Mouse (Mus musculus) bone marrow, adult 2 months (tissue): Measurements from ENCODE around the gene Exosc5. TPM values are rescaled to one million over a fixed set of nuclear protein-coding genes. Genes with fewer than 3 reads are reported as not detected.

Source experiments
- H3K27ac ChIP-seq: fragments of 200-500 bp; 2 replicates; pipeline ENCODE4 v1.5.1; 2012; ENCODE audit warnings: low read depth, mild to moderate bottlenecking, control low read depth, inconsistent platforms, low read length; ENCODE audit not compliant: control insufficient read depth, poor library complexity, insufficient read depth
- H3K4me1 ChIP-seq: fragments of 200-500 bp; 2 replicates; pipeline ENCODE4 v1.6.1; 2011; ENCODE audit warnings: low read length; ENCODE audit not compliant: control insufficient read depth, insufficient read depth
- H3K4me3 ChIP-seq: fragments of 200-500 bp; replicated peaks from 2 replicates; pipeline ENCODE3; 2011; ENCODE audit warnings: mild to moderate bottlenecking, low read depth, low read length, control low read depth; ENCODE audit not compliant: control insufficient read depth
- CTCF ChIP-seq: fragments of 200-500 bp; IDR thresholded peaks from 2 replicates; pipeline ENCODE4 v1.5.1; 2011; ENCODE audit warnings: low read length, control low read depth; ENCODE audit not compliant: control insufficient read depth, insufficient read depth
- POLR2A ChIP-seq: fragments of 200-500 bp; IDR thresholded peaks from 2 replicates; pipeline ENCODE4 v1.6.1; 2011; ENCODE audit warnings: low read depth, mild to moderate bottlenecking, control low read depth, low read length, borderline replicate concordance; ENCODE audit not compliant: control insufficient read depth
- WGBS: fragments of 180-500 bp; shearing (Covaris S2); methylation state at CpG from one replicate; pipeline ENCODE4 v1.1.7; 2018; 5-methylcytosine and 5-hydroxymethylcytosine counted together
- polyA plus RNA-seq: library from polyadenylated mRNA; stranded (reverse); fragments of >200 nt; gene quantifications from 2 replicates; pipeline ENCODE4 v1.2.4, GENCODE M21; 2011; ENCODE audit warnings: low replicate concordance; ENCODE audit not compliant: missing spikeins, insufficient read depth, insufficient read length

Exosc5 gene
- polyA plus RNA-seq, 1 experiment = 39.8 TPM

GRCm38 (mm10) chr7:25618865-25619721, 39.9 kb upstream of the Exosc5 start, which contains the start of gene Dmac2:
Gene Dmac2 (plus strand): TSS chr7:25619414.
- H3K4me1 ChIP-seq = no peaks in the 10 kb centered on the region
- H3K27ac ChIP-seq = peak within 1 kb of the TSS; percentile 23
- no peak for TF ChIP-seq CTCF
- peak; percentile 47; the same call in 1 of the 2 replicates for TF ChIP-seq POLR2A
- peak within 1 kb of the TSS; percentile 61 for H3K4me3 ChIP-seq
- WGBS = 1% methylated on average over 53 of the region's 53 CpGs

- H3K4me1 ChIP-seq = no peaks in the 10 kb centered on the region
- peak overlapping the region; percentile 61 for H3K4me3 ChIP-seq
- WGBS = 18% methylated on average over 5 of the region's 5 CpGs
- peak overlapping the region; percentile 23; the same call in 1 of the 2 replicates for H3K27ac ChIP-seq
- TF ChIP-seq POLR2A = no peak
- no peak for TF ChIP-seq CTCF
Observed at GRCm38 (mm10) chr7:25619722-25619991, 39.3 kb upstream of the Exosc5 start.

DNA sequence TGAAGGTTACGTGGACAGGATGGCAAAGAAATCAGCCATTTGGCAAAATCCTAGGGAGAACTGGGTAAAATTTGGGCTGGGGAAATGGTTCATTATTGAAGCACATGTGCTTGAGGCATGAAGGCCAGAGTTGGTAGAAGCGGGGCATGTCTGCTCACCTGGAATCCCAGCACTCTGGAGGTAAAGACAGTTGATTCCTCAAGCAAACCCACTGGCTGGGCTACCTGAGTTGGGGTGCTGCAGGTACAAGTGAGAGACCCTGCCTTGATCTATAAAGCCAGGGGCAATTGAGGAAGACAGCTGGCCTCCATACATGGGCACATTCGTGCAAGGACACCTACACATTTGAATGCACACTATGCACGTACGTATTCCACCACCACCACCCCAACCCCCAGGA, 38.9 kb upstream of the Exosc5 start:
- no peak overlapping the region for H3K4me3 ChIP-seq
- 84% methylated on average over 5 of the region's 5 CpGs for WGBS
- H3K4me1 ChIP-seq = no peaks in the 10 kb centered on the region
- TF ChIP-seq CTCF (no peak), POLR2A (no peak)
- no peak overlapping the region for H3K27ac ChIP-seq

- Histone ChIP-seq H3K27ac (no peak overlapping the region), H3K4me3 (no peak overlapping the region), H3K4me1 (no peaks in the 10 kb centered on the region)
- WGBS = 89% methylated on average over 11 of the region's 11 CpGs
- TF ChIP-seq CTCF (no peak), POLR2A (0 out of 2 replicates have a peak, but pooled peaks have one; percentile 13)
Observed at GRCm38 (mm10) chr7:25620751-25621150, 38.2 kb upstream of the Exosc5 start.

- H3K4me3 ChIP-seq = no peak overlapping the region
- H3K4me1 ChIP-seq = no peaks in the 10 kb centered on the region; the same call in 1 of the 2 replicates
- WGBS = 85% methylated on average over 11 of the region's 11 CpGs
- no peak overlapping the region for H3K27ac ChIP-seq
- TF ChIP-seq CTCF (no peak), POLR2A (no peak)
Observed at GRCm38 (mm10) chr7:25623857-25624370, 35.0 kb upstream of the Exosc5 start.

DNA sequence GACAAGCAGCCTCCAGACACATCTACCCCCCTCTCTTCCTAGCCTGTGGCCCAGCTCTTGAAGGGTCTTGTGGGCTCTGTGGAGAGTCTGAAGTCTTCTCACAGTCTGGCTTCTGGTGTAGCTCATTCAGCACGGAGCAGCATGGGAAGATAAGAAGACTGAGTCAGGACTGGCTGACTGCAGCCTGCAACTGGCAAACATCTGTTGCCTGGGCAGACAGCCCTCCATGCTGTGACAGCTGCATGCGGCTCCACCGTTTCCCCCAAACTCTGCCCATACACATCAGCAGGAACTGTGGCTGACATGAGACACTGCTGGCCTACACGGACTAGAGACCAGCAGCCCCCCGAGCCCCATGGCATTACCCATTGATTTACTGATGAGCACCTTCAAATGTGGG, 34.1 kb upstream of the Exosc5 start:
- no peak for TF ChIP-seq POLR2A
- no peak for TF ChIP-seq CTCF
- Histone ChIP-seq H3K27ac (peak overlapping the region; percentile 30; the same call in 1 of the 2 replicates), H3K4me1 (no peaks in the 10 kb centered on the region; the same call in 1 of the 2 replicates), H3K4me3 (no peak overlapping the region)
- WGBS = 78% methylated on average over 5 of the region's 5 CpGs

- TF ChIP-seq CTCF (peak; percentile 71), POLR2A (no peak)
- WGBS = 72% methylated on average over 10 of the region's 10 CpGs
- no peak overlapping the region for H3K27ac ChIP-seq
- no peak overlapping the region for H3K4me3 ChIP-seq
- H3K4me1 ChIP-seq = no peaks in the 10 kb centered on the region; the same call in 1 of the 2 replicates
Observed at GRCm38 (mm10) chr7:25625594-25626250, 33.2 kb upstream of the Exosc5 start.
